In the genomic region with DNA sequence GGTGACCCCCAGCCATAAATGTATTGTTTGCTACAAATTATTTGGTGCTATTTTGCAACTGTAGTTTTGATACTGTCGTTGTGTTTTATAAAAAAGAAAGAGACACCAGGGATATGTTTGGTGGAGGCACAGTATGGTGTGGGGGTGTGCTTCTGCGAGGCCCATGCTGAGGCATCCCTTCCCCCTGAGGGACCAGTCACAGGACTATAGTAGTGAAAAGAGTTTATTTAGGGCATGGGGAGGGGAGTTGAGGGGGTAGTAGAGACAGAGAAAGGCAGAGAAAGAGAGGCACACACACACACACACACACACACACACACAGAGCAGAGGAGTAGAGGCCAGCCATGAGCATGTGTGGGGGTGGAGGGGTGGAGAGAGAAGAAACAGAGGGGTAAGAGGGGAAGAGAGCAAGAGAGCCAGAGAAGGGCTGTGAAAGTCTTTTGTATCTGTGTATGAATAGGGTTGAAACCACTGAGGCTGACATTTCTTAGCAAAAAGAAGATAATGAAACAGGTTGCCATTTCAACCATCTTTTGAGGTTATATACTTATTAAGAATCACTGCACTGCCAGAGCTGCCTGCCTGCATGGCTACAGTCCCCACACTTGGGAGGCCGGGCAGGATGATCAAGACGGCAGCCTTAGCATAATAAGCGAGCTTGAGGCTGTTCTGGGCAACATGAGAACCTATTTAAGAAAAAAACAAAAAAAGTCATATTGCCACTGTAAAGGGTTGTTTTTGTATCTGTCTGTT, we compare ENCODE assay signal across 11 mouse cellular contexts.
DNase-seq lines count a peak whose midpoint lies in the region; ATAC-seq and TF ChIP-seq lines count a peak whose summit lies in the region.
"Had no signal": no experiment of that assay in that cellular context is flagged by ENCODE, and none has a peak within 500 bp of the region (broad histone marks: within the 10 kb centered on the region; RNA-seq: fewer than 3 reads in every experiment).

No protein-coding gene starts in this region.

- TF ChIP-seq CTCF in stomach, postnatal 0 days (IDR thresholded peaks at IDR 0.05; ENCODE audit: low read depth): no peak

- no peaks in the 10 kb centered on the region for H3K36me3 ChIP-seq in heart, embryonic 13.5 days
- no peaks in the 10 kb centered on the region for H3K36me3 ChIP-seq in embryonic facial prominence, embryonic 12.5 days
- no peaks in the 10 kb centered on the region for H3K36me3 ChIP-seq in hindbrain, embryonic 11.5 days (ENCODE audit: control insufficient read depth, insufficient read depth, low read length)
- H3K36me3 ChIP-seq in midbrain, embryonic 15.5 days (replicated peaks): no peaks in the 10 kb centered on the region
- no peaks in the 10 kb centered on the region for H3K36me3 ChIP-seq in stomach, postnatal 0 days (ENCODE audit: control insufficient read depth, insufficient read depth, low read length)
- H3K36me3 ChIP-seq: heart, embryonic 15.5 days; liver, embryonic 15.5 days had no signal

- H3K9ac ChIP-seq in heart, embryonic 13.5 days: 0 out of 2 replicates have a peak overlapping the region, but pooled peaks have one; percentile 7
- H3K9ac ChIP-seq in embryonic facial prominence, embryonic 12.5 days: no peak overlapping the region
- H3K9ac ChIP-seq in hindbrain, embryonic 11.5 days (ENCODE audit: low read depth, low read length): peak overlapping the region; percentile 19; the same call in 1 of the 2 replicates
- H3K9ac ChIP-seq in midbrain, embryonic 15.5 days: no peak overlapping the region
- H3K9ac ChIP-seq in stomach, postnatal 0 days (ENCODE audit: low read length): no peak overlapping the region
- H3K9ac ChIP-seq: heart, embryonic 15.5 days; liver, embryonic 15.5 days had no signal

- H3K4me1 ChIP-seq in heart, embryonic 13.5 days: peaks cover 32% of the 10 kb centered on the region
- 0 out of 2 replicates have a peak, but pooled peaks cover 3% of the 10 kb centered on the region for H3K4me1 ChIP-seq in embryonic facial prominence, embryonic 12.5 days
- H3K4me1 ChIP-seq in hindbrain, embryonic 11.5 days (replicated peaks; ENCODE audit: control insufficient read depth, insufficient read depth, low read length): no peaks in the 10 kb centered on the region
- H3K4me1 ChIP-seq in midbrain, embryonic 15.5 days: peaks cover 9% of the 10 kb centered on the region
- H3K4me1 ChIP-seq in stomach, postnatal 0 days (replicated peaks; ENCODE audit: control insufficient read depth, insufficient read depth): no peaks in the 10 kb centered on the region

- H3K4me2 ChIP-seq in heart, embryonic 13.5 days: no peak overlapping the region
- H3K4me2 ChIP-seq in embryonic facial prominence, embryonic 12.5 days (replicated peaks): no peak overlapping the region
- H3K4me2 ChIP-seq in hindbrain, embryonic 11.5 days (replicated peaks; ENCODE audit: low read depth, low read length): no peak overlapping the region
- H3K4me2 ChIP-seq in midbrain, embryonic 15.5 days: no peak overlapping the region
- H3K4me2 ChIP-seq in stomach, postnatal 0 days (replicated peaks; ENCODE audit: low read depth): no peak overlapping the region
- H3K4me2 ChIP-seq: heart, embryonic 15.5 days; liver, embryonic 15.5 days had no signal

- TF ChIP-seq EP300 in stomach, postnatal 0 days (optimal IDR thresholded peaks at IDR 0.05): no peak

- no peak overlapping the region for H3K27ac ChIP-seq in heart, embryonic 13.5 days (replicated peaks)
- H3K27ac ChIP-seq in embryonic facial prominence, embryonic 12.5 days: no peak overlapping the region
- no peak overlapping the region for H3K27ac ChIP-seq in hindbrain, embryonic 11.5 days (ENCODE audit: low read depth, low read length)
- peak overlapping the region; percentile 76 for H3K27ac ChIP-seq in midbrain, embryonic 15.5 days
- H3K27ac ChIP-seq in stomach, postnatal 0 days (replicated peaks): no peak overlapping the region
- H3K27ac ChIP-seq: heart, embryonic 15.5 days; kidney, postnatal 0 days; liver, embryonic 15.5 days had no signal

- H3K27me3 ChIP-seq in heart, embryonic 13.5 days (replicated peaks): no peaks in the 10 kb centered on the region
- H3K27me3 ChIP-seq in embryonic facial prominence, embryonic 12.5 days: no peaks in the 10 kb centered on the region
- no peaks in the 10 kb centered on the region for H3K27me3 ChIP-seq in hindbrain, embryonic 11.5 days (ENCODE audit: control insufficient read depth, insufficient read depth, low read length)
- H3K27me3 ChIP-seq in midbrain, embryonic 15.5 days (replicated peaks): no peaks in the 10 kb centered on the region
- H3K27me3 ChIP-seq in stomach, postnatal 0 days (ENCODE audit: control insufficient read depth, insufficient read depth, low read length): no peaks in the 10 kb centered on the region
- H3K27me3 ChIP-seq: heart, embryonic 15.5 days had no signal

- H3K9me3 ChIP-seq in heart, embryonic 13.5 days: no peaks in the 10 kb centered on the region
- H3K9me3 ChIP-seq in embryonic facial prominence, embryonic 12.5 days: no peaks in the 10 kb centered on the region
- H3K9me3 ChIP-seq in hindbrain, embryonic 11.5 days (ENCODE audit: control insufficient read depth, low read length): no peaks in the 10 kb centered on the region
- no peaks in the 10 kb centered on the region for H3K9me3 ChIP-seq in midbrain, embryonic 15.5 days
- no peaks in the 10 kb centered on the region for H3K9me3 ChIP-seq in stomach, postnatal 0 days (ENCODE audit: control insufficient read depth, low read length)
- H3K9me3 ChIP-seq: heart, embryonic 15.5 days; liver, embryonic 15.5 days had no signal

- no peak for ATAC-seq in heart, embryonic 13.5 days (ENCODE audit: extremely low read depth, insufficient number of reproducible peaks, low FRiP score, low TSS enrichment)
- 0 out of 2 replicates have a peak, but pooled peaks have one; percentile 63 for ATAC-seq in embryonic facial prominence, embryonic 12.5 days (ENCODE audit: insufficient number of reproducible peaks, insufficient read depth, low FRiP score, low TSS enrichment)
- ATAC-seq in hindbrain, embryonic 11.5 days (ENCODE audit: low FRiP score): 0 out of 2 replicates have a peak, but pooled peaks have one; percentile 36
- peak; percentile 73 for ATAC-seq in midbrain, embryonic 15.5 days (replicated peaks)
- no peak for ATAC-seq in stomach, postnatal 0 days (ENCODE audit: low FRiP score, low TSS enrichment)

- no peak overlapping the region for H3K4me3 ChIP-seq in heart, embryonic 13.5 days
- H3K4me3 ChIP-seq in embryonic facial prominence, embryonic 12.5 days: no peak overlapping the region
- no peak overlapping the region for H3K4me3 ChIP-seq in hindbrain, embryonic 11.5 days (ENCODE audit: low read depth, low read length)
- H3K4me3 ChIP-seq in midbrain, embryonic 15.5 days: no peak overlapping the region
- H3K4me3 ChIP-seq in stomach, postnatal 0 days (ENCODE audit: low read depth, low read length): no peak overlapping the region
- H3K4me3 ChIP-seq: heart, embryonic 15.5 days; liver, embryonic 15.5 days had no signal

- DNase-seq in heart, postnatal 4 days: no peak
- peak; percentile 34 for DNase-seq in hindbrain, embryonic 11.5 days (ENCODE audit: low spot score)
- no peak for DNase-seq in cerebellum, postnatal 10 days
- no peak for DNase-seq in stomach, postnatal 0 days (ENCODE audit: low spot score)
- no peak for DNase-seq in left cerebral cortex, adult 8-10 months (ENCODE audit: low spot score in 2 of 2)

- WGBS in heart, embryonic 13.5 days: 80% methylated on average over 5 of the region's 5 CpGs
- 69% methylated on average over 5 of the region's 5 CpGs for WGBS in embryonic facial prominence, embryonic 12.5 days
- WGBS in hindbrain, embryonic 11.5 days: 67% methylated on average over 5 of the region's 5 CpGs
- 47% methylated on average over 5 of the region's 5 CpGs for WGBS in midbrain, embryonic 15.5 days
- 79% methylated on average over 5 of the region's 5 CpGs for WGBS in stomach, postnatal 0 days

Comparison
In these comparisons a context has a peak if more than half of its experiments do, and no peak if none do; other contexts are left out.
1. ATAC-seq: peak in embryonic facial prominence, embryonic 12.5 days (single experiment), hindbrain, embryonic 11.5 days (single experiment) and midbrain, embryonic 15.5 days (single experiment); none in heart, embryonic 13.5 days (single experiment) and stomach, postnatal 0 days (single experiment).
2. H3K9ac ChIP-seq: peak in heart, embryonic 13.5 days (single experiment) and hindbrain, embryonic 11.5 days (single experiment); none in embryonic facial prominence, embryonic 12.5 days (single experiment), midbrain, embryonic 15.5 days (single experiment) and stomach, postnatal 0 days (single experiment).